Mouse (Mus musculus): ENCODE measurements around the gene Bnc2.

DNA sequence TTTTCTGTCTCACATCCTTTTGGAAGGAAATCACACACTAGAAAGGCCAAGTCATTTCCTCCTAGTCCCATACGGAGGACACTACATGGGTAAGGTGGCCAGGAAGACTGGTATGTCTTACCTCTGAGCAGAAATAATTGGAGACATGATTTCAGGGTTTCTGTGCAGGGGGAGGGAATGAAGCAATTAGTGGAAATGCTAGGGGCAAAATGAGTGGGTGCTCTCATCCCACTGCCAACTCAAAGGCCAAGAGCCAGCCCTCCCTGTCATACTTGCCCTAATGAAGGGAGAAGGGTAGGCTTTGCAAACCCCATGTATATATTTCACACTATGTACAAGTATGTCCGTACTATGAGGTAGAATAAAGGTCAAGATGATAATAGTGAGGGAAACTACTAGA lies 263.6 kb downstream of the Bnc2 start:
- TF ChIP-seq CTCF (IDR thresholded peaks at IDR 0.05; ENCODE audit: low read depth, low read length), result no peak
- no peak for TF ChIP-seq POLR2A (IDR thresholded peaks at IDR 0.05; ENCODE audit: borderline replicate concordance, low read depth, low read length)
